Mouse (Mus musculus) bone marrow macrophage, adult 2 months (primary cell): ENCODE data around the gene Pgc. TPM values are rescaled to one million over a fixed set of nuclear protein-coding genes. Genes with fewer than 3 reads are reported as not detected.

Source experiments
- H3K27ac ChIP-seq: 2 replicates; pipeline ENCODE4 v1.5.1; 2012; ENCODE audit warnings: low read depth, low read length; ENCODE audit not compliant: insufficient read depth
- H3K4me1 ChIP-seq: 2 replicates; pipeline ENCODE4 v1.6.1; 2012; ENCODE audit warnings: low read length; ENCODE audit not compliant: control insufficient read depth, insufficient read depth
- H3K4me3 ChIP-seq: 2 replicates; pipeline ENCODE4 v1.5.1; 2012; ENCODE audit warnings: mild to moderate bottlenecking, low read length, moderate library complexity; ENCODE audit not compliant: insufficient read depth
- CTCF ChIP-seq: IDR thresholded peaks from 2 replicates; pipeline ENCODE4 v1.5.1; 2012; ENCODE audit warnings: low read depth, mild to moderate bottlenecking, low read length, moderate library complexity
- POLR2A ChIP-seq: IDR thresholded peaks from 2 replicates; pipeline ENCODE4 v1.6.1; 2012; ENCODE audit warnings: mild to moderate bottlenecking, low read depth, low read length, borderline replicate concordance
- polyA plus RNA-seq: library from polyadenylated mRNA; stranded (reverse); fragments of >200 nt; gene quantifications from 2 replicates; pipeline ENCODE4 v1.2.4, GENCODE M21; 2012; ENCODE audit not compliant: missing spikeins, insufficient read depth, insufficient read length

Gene Pgc
- polyA plus RNA-seq, 1 experiment, result not detected

DNA sequence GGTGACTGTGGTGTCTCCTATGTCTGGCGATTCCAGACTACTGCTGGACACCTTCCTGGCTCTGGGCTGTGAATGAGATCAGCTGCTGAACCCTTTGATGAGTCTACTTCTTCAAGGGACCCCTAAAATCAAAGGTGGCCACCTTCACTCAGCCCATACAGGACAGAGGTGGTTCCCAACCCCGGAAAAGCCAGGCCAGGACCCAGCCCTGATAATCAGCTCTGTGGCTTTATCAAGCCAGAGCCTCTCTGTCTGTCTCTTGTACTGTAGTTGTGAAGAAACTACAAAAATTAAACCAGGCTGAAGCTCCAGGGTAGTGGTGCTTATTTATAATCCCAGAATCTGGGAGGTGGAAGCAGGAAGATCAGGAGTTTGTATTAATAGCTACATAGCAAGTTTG is 50.5 kb downstream of the Pgc start:
- Histone ChIP-seq H3K27ac (no peak overlapping the region), H3K4me1 (peaks cover 30% of the 10 kb centered on the region), H3K4me3 (no peak overlapping the region)
- TF ChIP-seq POLR2A (no peak), CTCF (no peak)

DNA sequence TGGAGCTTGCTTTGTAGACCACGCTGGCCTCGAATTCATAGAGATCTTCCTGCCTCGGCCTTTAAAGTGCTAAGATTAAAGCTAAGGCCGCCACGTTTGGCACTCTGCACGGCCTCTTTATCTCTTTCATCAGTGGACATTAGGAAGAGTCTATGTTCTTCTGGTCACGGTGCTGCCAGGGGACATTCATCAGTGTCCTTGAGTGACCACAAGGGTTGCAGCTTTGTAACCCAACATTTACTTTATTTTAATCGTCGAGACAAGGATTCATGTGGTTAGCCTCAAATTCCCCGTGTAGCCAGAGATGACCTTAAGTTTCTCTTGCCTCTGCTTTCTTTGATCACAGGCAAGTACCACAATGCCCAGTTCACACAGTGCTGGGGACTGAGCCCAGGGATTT is 53.8 kb downstream of the Pgc start:
- Histone ChIP-seq H3K4me1 (peaks cover 52% of the 10 kb centered on the region), H3K4me3 (no peak overlapping the region), H3K27ac (no peak overlapping the region)
- no peak for TF ChIP-seq POLR2A
- TF ChIP-seq CTCF, result no peak

DNA sequence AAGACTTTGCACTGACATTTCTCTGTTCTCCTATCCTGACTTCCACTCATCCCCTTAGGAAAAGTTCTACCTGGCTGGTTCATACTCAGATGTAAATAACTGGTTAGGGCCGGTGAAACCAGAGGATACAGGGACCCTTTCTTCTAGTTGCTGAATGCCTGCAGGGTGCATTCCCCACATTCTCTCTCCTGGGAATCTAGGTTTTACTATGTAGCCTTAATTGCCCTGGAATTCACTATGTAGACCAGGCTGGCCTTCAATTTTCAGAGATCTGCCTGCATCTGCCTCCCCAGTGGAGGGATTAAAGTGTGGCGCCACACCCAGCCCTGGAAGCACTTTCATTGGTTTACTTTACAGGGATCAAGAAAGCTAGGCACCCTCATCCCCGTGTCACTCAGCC is 55.8 kb downstream of the Pgc start:
- H3K4me1 ChIP-seq, result peaks cover 43% of the 10 kb centered on the region
- H3K4me3 ChIP-seq, result no peak overlapping the region
- TF ChIP-seq POLR2A (no peak), CTCF (no peak)
- H3K27ac ChIP-seq, result no peak overlapping the region

DNA sequence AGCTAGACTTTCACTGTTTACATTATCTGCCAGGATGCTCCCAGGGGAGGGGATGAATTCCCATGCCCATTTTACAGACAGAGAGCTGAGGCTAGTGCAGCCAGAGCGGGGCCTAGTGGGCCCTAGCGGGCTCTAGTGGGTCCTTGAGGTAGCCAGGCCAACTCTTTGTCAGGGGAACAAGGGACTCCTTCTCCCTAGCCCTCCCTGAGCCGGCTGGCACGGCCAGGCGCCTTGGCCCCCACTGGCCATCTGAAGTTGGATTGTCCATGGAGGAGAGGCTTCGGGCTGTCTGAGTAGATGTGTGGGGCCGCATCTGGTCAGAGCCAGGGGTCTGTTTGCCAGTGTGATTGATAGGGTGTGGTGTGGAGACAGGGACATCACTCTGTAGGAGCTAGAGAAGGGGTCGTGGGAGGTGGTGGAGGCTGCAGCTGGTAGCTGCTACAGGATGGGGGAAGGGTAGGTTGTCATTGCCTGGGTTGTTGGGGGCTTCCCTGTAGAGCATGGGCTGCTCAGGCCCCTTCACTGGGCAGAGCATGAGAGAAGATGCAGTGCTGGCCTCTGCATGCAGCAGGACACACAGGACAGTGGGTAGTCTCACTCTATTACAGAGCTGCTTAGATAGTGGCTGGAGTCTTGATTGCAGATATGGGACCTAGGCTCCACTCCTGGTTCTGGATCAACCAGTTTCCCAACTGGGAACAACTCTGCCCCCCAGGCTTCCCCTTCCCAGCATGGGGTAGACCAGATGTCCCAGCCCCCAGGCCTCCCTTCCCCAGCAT is 57.0 kb downstream of the Pgc start:
- TF ChIP-seq CTCF (no peak), POLR2A (no peak)
- H3K4me3 ChIP-seq, result no peak overlapping the region
- H3K27ac ChIP-seq, result peak overlapping the region; percentile 41
- H3K4me1 ChIP-seq, result peaks cover 39% of the 10 kb centered on the region

Other genes with a start within 250 kb of the Pgc start
- gene Taf8, start 224.6 kb upstream of the Pgc start, polyA plus RNA-seq, result 23.7 and 30.1 TPM in 2 replicates
- 89.1 and 95.0 TPM in 2 replicates for gene Ccnd3, start 221.8 kb upstream of the Pgc start, polyA plus RNA-seq
- gene Bysl, start 115.3 kb upstream of the Pgc start, polyA plus RNA-seq, result 4.1 and 5.0 TPM in 2 replicates
- 19.7 and 23.4 TPM in 2 replicates for gene Med20, start 115.3 kb upstream of the Pgc start, polyA plus RNA-seq
- 1.2 and 3.1 TPM in 2 replicates for gene Gm20517, start 115.3 kb upstream of the Pgc start, polyA plus RNA-seq
- gene Usp49, start 96.2 kb upstream of the Pgc start, polyA plus RNA-seq, result 7.3 and 8.6 TPM in 2 replicates
- gene Tomm6, start 38.5 kb upstream of the Pgc start, polyA plus RNA-seq, result 220 TPM in 2 replicates
- 3.1 and 8.4 TPM in 2 replicates for gene Frs3, start 37.8 kb upstream of the Pgc start, polyA plus RNA-seq
- gene Gm21981, start 32.4 kb upstream of the Pgc start, polyA plus RNA-seq, result 0.58 and 0.97 TPM in 2 replicates
- 2.9 and 3.2 TPM in 2 replicates for gene Prickle4, start 32.1 kb upstream of the Pgc start, polyA plus RNA-seq
- 43.2 and 48.4 TPM in 2 replicates for gene Tfeb, start 10.2 kb downstream of the Pgc start, polyA plus RNA-seq
- not detected in 2 replicates for gene Mdfi, start 107.8 kb downstream of the Pgc start, polyA plus RNA-seq
- gene Foxp4, start 197.8 kb downstream of the Pgc start, polyA plus RNA-seq, result 5.2 and 6.0 TPM in 2 replicates